Mouse (Mus musculus) CH12.LX (cell line): ENCODE measurements at regions not wholly inside any gene's neighbourhood (a gene's known extent, or its start where the extent isn't known, plus 50 kb on each side); places are given as distances from the start of the nearest gene placed in this dataset.
A peak's percentile ranks its signal among the peaks of the same experiment; 100 is the strongest.

ENCODE experiments used
- DNase-seq: peaks from one replicate; pipeline ENCODE4 v3.0.0-alpha.2; 2013; ENCODE audit errors: extremely low read depth
- H3K27ac ChIP-seq: 2 replicates; pipeline ENCODE4 v1.5.1; 2012; ENCODE audit warnings: low read depth, mild to moderate bottlenecking, control low read depth, moderate library complexity; ENCODE audit not compliant: insufficient read depth
- H3K27me3 ChIP-seq: replicated peaks from 2 replicates; pipeline ENCODE3; 2012; ENCODE audit warnings: inconsistent platforms
- H3K36me3 ChIP-seq, 2 experiments: replicated peaks in 1 of 2; 2 replicates each; pipeline versions ENCODE3 to v1.6.1; 2012; ENCODE audit warnings: inconsistent platforms in 1 of 2, low read length in 1 of 2, mild to moderate bottlenecking in 1 of 2, mixed read lengths in 1 of 2, moderate library complexity in 1 of 2; ENCODE audit not compliant: control insufficient read depth in 1 of 2, insufficient read depth in 1 of 2
- H3K4me1 ChIP-seq, 2 experiments: 2 replicates each; pipeline ENCODE4 v1.6.1; 2012; ENCODE audit warnings: inconsistent platforms in 1 of 2, moderate library complexity in 1 of 2; ENCODE audit not compliant: insufficient read depth in 2 of 2, control insufficient read depth in 1 of 2
- H3K4me2 ChIP-seq: 2 replicates; pipeline ENCODE4 v1.6.1; 2012; ENCODE audit warnings: low read depth, mild to moderate bottlenecking, control low read depth; ENCODE audit not compliant: poor library complexity, insufficient read depth, severe bottlenecking
- H3K4me3 ChIP-seq, 3 experiments: fragments of 150-350 bp in 1 of 3; sonication (generic) in 1 of 3; replicated peaks in 1 of 3; 2 replicates each; pipeline versions ENCODE3 to v1.5.1; 2011 to 2012; ENCODE audit warnings: low read depth in 2 of 3, low read length in 2 of 3, mild to moderate bottlenecking in 2 of 3, moderate library complexity in 2 of 3, control low read depth in 1 of 3, improper control_type of control experiment in 1 of 3, inconsistent platforms in 1 of 3, mixed read lengths in 1 of 3; ENCODE audit not compliant: poor library complexity in 1 of 3
- H3K79me2 ChIP-seq: replicated peaks from 2 replicates; pipeline ENCODE4 v1.6.1; 2012; ENCODE audit warnings: mild to moderate bottlenecking, moderate library complexity; ENCODE audit not compliant: control insufficient read depth, poor library complexity, insufficient read depth, severe bottlenecking; ENCODE audit errors: extremely low read depth
- H3K9ac ChIP-seq: 2 replicates; pipeline ENCODE4 v1.6.1; 2012; ENCODE audit warnings: low read depth, mild to moderate bottlenecking, control low read depth, moderate library complexity; ENCODE audit not compliant: insufficient read depth
- H3K9me3 ChIP-seq: replicated peaks from 2 replicates; pipeline ENCODE3; 2012; ENCODE audit warnings: low read length, inconsistent platforms, mixed read lengths
- CHD2 ChIP-seq: IDR thresholded peaks from 2 replicates; pipeline ENCODE4 v1.6.1; 2011; ENCODE audit warnings: low read length, improper control_type of control experiment
- CTCF ChIP-seq, 2 experiments: IDR thresholded peaks in 1 of 2; conservative IDR thresholded peaks in 1 of 2; 2 replicates each; pipeline ENCODE4 v1.5.1; 2011 to 2012; ENCODE audit warnings: low read depth in 2 of 2, low read length in 2 of 2, improper control_type of control experiment in 1 of 2, inconsistent platforms in 1 of 2, mild to moderate bottlenecking in 1 of 2, moderate library complexity in 1 of 2
- E2F4 ChIP-seq: IDR thresholded peaks from 2 replicates; pipeline ENCODE4 v1.6.1; 2011; ENCODE audit warnings: low read depth, low read length, improper control_type of control experiment; ENCODE audit not compliant: insufficient replicate concordance
- ELF1 ChIP-seq: IDR thresholded peaks from 2 replicates; pipeline ENCODE4 v1.6.1; 2014; ENCODE audit warnings: low read depth, mild to moderate bottlenecking, inconsistent platforms, low read length, improper control_type of control experiment
- EP300 ChIP-seq: IDR thresholded peaks from 2 replicates; pipeline ENCODE4 v1.6.1; 2011; ENCODE audit warnings: low read length, improper control_type of control experiment
- HCFC1 ChIP-seq: IDR thresholded peaks from 2 replicates; pipeline ENCODE4 v1.6.1; 2012; ENCODE audit warnings: low read depth, mild to moderate bottlenecking, inconsistent platforms, low read length, improper control_type of control experiment
- IRF4 ChIP-seq: IDR thresholded peaks from 2 replicates; pipeline ENCODE4 v1.6.1; 2014; ENCODE audit warnings: low read depth, mild to moderate bottlenecking, inconsistent platforms, low read length, improper control_type of control experiment
- JUND ChIP-seq: conservative IDR thresholded peaks from 2 replicates; pipeline ENCODE4 v1.6.1; 2011; ENCODE audit warnings: low read depth, low read length, improper control_type of control experiment
- MAFK ChIP-seq: IDR thresholded peaks from 2 replicates; pipeline ENCODE4 v1.6.1; 2011; ENCODE audit warnings: low read length, improper control_type of control experiment; ENCODE audit not compliant: insufficient replicate concordance
- MAX ChIP-seq: IDR thresholded peaks from 2 replicates; pipeline ENCODE4 v1.6.1; 2011; ENCODE audit warnings: low read length, improper control_type of control experiment
- MAZ ChIP-seq: IDR thresholded peaks from 2 replicates; pipeline ENCODE4 v1.6.1; 2012; ENCODE audit warnings: low read depth, mild to moderate bottlenecking, inconsistent platforms, low read length, improper control_type of control experiment, moderate library complexity
- MXI1 ChIP-seq: IDR thresholded peaks from 2 replicates; pipeline ENCODE4 v1.6.1; 2011; ENCODE audit warnings: mild to moderate bottlenecking, low read depth, low read length, improper control_type of control experiment
- NELFE ChIP-seq: IDR thresholded peaks from 2 replicates; pipeline ENCODE4 v1.6.1; 2011; ENCODE audit warnings: low read depth, low read length, improper control_type of control experiment
- NRF1 ChIP-seq: IDR thresholded peaks from 2 replicates; pipeline ENCODE4 v1.6.1; 2014; ENCODE audit warnings: low read depth, mild to moderate bottlenecking, inconsistent platforms, low read length, improper control_type of control experiment, moderate library complexity
- POLR2A ChIP-seq: IDR thresholded peaks from 2 replicates; pipeline ENCODE4 v1.6.1; 2011; ENCODE audit warnings: low read depth, mild to moderate bottlenecking, improper control_type of control experiment, low read length
- POLR2AphosphoS2 ChIP-seq: IDR thresholded peaks from 2 replicates; pipeline ENCODE4 v1.6.1; 2011; ENCODE audit warnings: low read depth, low read length, improper control_type of control experiment
- RAD21 ChIP-seq: IDR thresholded peaks from 2 replicates; pipeline ENCODE4 v1.6.1; 2011; ENCODE audit warnings: low read depth, mild to moderate bottlenecking, low read length, improper control_type of control experiment, moderate library complexity
- RCOR1 ChIP-seq: conservative IDR thresholded peaks from 2 replicates; pipeline ENCODE4 v1.6.1; 2012; ENCODE audit warnings: low read depth, mild to moderate bottlenecking, inconsistent platforms, low read length, improper control_type of control experiment
- SIN3A ChIP-seq: IDR thresholded peaks from 2 replicates; pipeline ENCODE4 v1.6.1; 2012; ENCODE audit warnings: low read length, improper control_type of control experiment, inconsistent platforms
- SMC3 ChIP-seq: IDR thresholded peaks from 2 replicates; pipeline ENCODE4 v1.6.1; 2011; ENCODE audit warnings: low read depth, low read length, improper control_type of control experiment
- USF1 ChIP-seq: IDR thresholded peaks from 2 replicates; pipeline ENCODE4 v1.6.1; 2014; ENCODE audit warnings: low read depth, mild to moderate bottlenecking, inconsistent platforms, low read length, improper control_type of control experiment
- USF2 ChIP-seq: conservative IDR thresholded peaks from 2 replicates; pipeline ENCODE4 v1.6.1; 2011; ENCODE audit warnings: low read depth, low read length, improper control_type of control experiment
- ZC3H11A ChIP-seq: IDR thresholded peaks from 2 replicates; pipeline ENCODE4 v1.6.1; 2012; ENCODE audit warnings: low read depth, mild to moderate bottlenecking, inconsistent platforms, low read length, improper control_type of control experiment
- ZMIZ1 ChIP-seq: IDR thresholded peaks from 2 replicates; pipeline ENCODE4 v1.6.1; 2012; ENCODE audit warnings: low read depth, mild to moderate bottlenecking, inconsistent platforms, low read length, improper control_type of control experiment
- dilution Hi-C: fragments of 300-500 bp; cut with MboI; formaldehyde crosslinking; loops from 2 replicates; pipeline ENCODE4 v1.14.3; 2020; ENCODE audit warnings: low sequenced_read_pairs; ENCODE audit not compliant: extremely low pct_unique_long_range_greater_than_20kb, extremely low pct_ligation_motif_present
- in situ Hi-C: fragments of 300-500 bp; cut with MboI; formaldehyde crosslinking; loops from 3 replicates; pipeline ENCODE4 v1.14.3; 2019; ENCODE audit warnings: low sequenced_read_pairs, low pct_ligation_motif_present, low pct_unique_long_range_greater_than_20kb, mixed read lengths

- dilution Hi-C loops, result no loop called here
- no peak overlapping the region for H3K4me2 ChIP-seq
- TF ChIP-seq MAFK (no peak), POLR2AphosphoS2 (no peak), CHD2 (no peak), USF2 (no peak), ZMIZ1 (no peak), EP300 (no peak), SIN3A (no peak), IRF4 (no peak), HCFC1 (no peak), USF1 (no peak), E2F4 (no peak), ZC3H11A (no peak), NELFE (no peak)
- in situ Hi-C loops, result loop anchor here (25.0 kb wide), 1 partner anchor 1201 kb away; the partner anchor contains the start of gene Gm5426
- H3K9me3 ChIP-seq, result no peaks in the 10 kb centered on the region
- no peak overlapping the region for H3K9ac ChIP-seq
- no peak overlapping the region for H3K27ac ChIP-seq
- peaks cover 10 to 27% of the 10 kb centered on the region in 2 experiments; a peak in 3 of 4 replicates for H3K4me1 ChIP-seq
- H3K79me2 ChIP-seq, result no peaks in the 10 kb centered on the region
- H3K27me3 ChIP-seq, result no peaks in the 10 kb centered on the region
- no peaks in the 10 kb centered on the region for H3K36me3 ChIP-seq
- H3K4me3 ChIP-seq, result no peak overlapping the region
- DNase-seq, result no peak
These were observed 141.2 kb upstream of the Dcn start for GRCm38 (mm10) chr10:97338033-97338692.

DNA sequence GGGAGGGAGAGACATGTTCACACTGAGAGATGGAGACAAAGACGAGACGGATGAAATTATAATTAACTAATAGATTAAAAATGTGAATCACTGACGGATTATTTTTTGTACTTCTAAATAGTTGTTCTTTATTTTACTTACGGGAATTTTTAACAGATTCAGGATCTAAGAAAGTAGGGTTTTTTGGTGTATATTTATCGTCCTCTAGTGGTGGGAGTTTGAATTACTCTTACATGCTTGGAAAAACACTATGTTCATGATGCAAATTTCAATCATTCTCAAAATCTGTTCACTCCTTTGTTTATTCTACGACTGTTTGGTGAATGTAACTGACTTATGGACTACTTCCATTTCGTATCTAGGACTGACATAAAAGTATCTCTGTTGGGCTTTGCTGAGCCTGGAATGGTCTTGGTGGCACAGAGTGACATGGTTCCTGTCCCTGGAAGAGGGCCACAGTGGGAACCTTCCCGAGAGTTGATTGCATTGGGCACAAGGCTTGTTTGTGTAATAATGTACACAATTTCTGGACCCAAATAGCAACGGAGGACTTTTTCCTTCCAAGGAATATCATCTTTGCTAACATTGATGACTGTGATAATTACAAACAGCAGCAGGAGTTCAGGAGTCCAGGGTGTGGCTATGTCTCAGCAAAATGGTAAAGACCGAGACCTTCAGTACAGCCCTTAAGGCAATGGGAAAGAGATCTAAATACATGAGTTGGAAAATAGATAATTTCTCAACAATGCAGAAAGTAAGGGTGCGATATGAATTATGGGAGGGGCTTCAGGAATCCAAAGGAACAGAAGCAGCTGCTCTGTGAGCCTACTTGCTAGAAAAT lies 139.3 kb upstream of the Dcn start:
- H3K4me2 ChIP-seq, result no peak overlapping the region; the same call in 1 of the 2 replicates
- H3K9ac ChIP-seq, result no peak overlapping the region
- peaks cover 5 to 15% of the 10 kb centered on the region in 2 experiments; a peak in 2 of 4 replicates for H3K4me1 ChIP-seq
- no peak for TF ChIP-seq MAX
- no peak for TF ChIP-seq NELFE
- TF ChIP-seq EP300, result no peak
- no peak for TF ChIP-seq RCOR1
- TF ChIP-seq MAZ, result no peak
- no peak for TF ChIP-seq NRF1
- TF ChIP-seq ZC3H11A, result peak; percentile 19
- TF ChIP-seq HCFC1, result no peak
- TF ChIP-seq POLR2A, result no peak
- no peak for TF ChIP-seq ELF1
- TF ChIP-seq SMC3, result peak; percentile 55
- peak; percentile 93 for TF ChIP-seq RAD21
- TF ChIP-seq MXI1, result no peak
- TF ChIP-seq IRF4, result no peak; the same call in 1 of the 2 replicates
- TF ChIP-seq CTCF (conservative IDR thresholded peaks at IDR 0.05 in 1 of 2, IDR thresholded peaks at IDR 0.05 in 1 of 2; ENCODE audit: low read depth in 2 of 2, low read length in 2 of 2), result peak; percentile 77 to 96
- TF ChIP-seq JUND, result 0 out of 2 replicates have a peak, but pooled peaks have one; percentile 14
- DNase-seq, result peak; percentile 25
- H3K4me3 ChIP-seq, result no peak overlapping the region
- no peaks in the 10 kb centered on the region for H3K36me3 ChIP-seq
- H3K27ac ChIP-seq, result no peak overlapping the region
- H3K9me3 ChIP-seq, result no peaks in the 10 kb centered on the region
- H3K27me3 ChIP-seq, result no peaks in the 10 kb centered on the region
- dilution Hi-C loops, result no loop called here
- no peaks in the 10 kb centered on the region for H3K79me2 ChIP-seq
- in situ Hi-C loops, result loop anchor here (25.0 kb wide), 1 partner anchor 1203 kb away; the partner anchor contains the start of gene Gm5426
